Mouse (Mus musculus): ENCODE measurements around the gene Lingo3. TPM values are rescaled to one million over a fixed set of nuclear protein-coding genes. Genes with fewer than 3 reads are reported as not detected.

The Lingo3 gene
- total RNA-seq (2023), result not detected

GRCm38 (mm10) chr10:80843931-80844547, at the start of gene Lingo3:
Gene Lingo3 (minus strand): TSS chr10:80844039.

DNA sequence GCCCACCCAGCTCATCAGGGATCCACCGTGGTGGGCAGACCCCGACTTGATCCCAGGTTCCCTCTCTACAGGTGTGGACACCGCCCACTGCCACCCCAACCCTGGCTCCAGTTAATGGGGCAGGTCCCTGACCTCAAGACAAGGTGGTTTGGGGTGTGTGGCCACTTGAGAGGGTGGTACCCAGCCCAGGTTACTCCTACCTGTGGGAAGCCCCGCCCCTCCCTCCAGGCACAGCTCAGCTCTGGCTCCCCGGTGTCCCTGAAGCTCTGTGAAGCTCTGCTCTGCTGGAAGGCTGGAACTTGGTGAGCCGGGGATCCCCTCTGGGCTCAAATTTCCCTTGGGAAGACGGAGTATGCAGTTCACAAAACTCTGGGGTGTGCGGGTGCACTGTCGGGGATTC, 27.7 kb upstream of the Lingo3 start, which contains the start of gene Tmprss9:
Tmprss9 (plus strand) TSS at position 268 of the 400 bp plus-strand sequence.

GRCm38 (mm10) chr10:80854913-80855748, 11.3 kb upstream of the Lingo3 start, which contains the start of the genes Lsm7 and Sppl2b:
Gene Lsm7 (minus strand): TSS chr10:80855209.
Gene Sppl2b (plus strand): TSS chr10:80855275.

DNA sequence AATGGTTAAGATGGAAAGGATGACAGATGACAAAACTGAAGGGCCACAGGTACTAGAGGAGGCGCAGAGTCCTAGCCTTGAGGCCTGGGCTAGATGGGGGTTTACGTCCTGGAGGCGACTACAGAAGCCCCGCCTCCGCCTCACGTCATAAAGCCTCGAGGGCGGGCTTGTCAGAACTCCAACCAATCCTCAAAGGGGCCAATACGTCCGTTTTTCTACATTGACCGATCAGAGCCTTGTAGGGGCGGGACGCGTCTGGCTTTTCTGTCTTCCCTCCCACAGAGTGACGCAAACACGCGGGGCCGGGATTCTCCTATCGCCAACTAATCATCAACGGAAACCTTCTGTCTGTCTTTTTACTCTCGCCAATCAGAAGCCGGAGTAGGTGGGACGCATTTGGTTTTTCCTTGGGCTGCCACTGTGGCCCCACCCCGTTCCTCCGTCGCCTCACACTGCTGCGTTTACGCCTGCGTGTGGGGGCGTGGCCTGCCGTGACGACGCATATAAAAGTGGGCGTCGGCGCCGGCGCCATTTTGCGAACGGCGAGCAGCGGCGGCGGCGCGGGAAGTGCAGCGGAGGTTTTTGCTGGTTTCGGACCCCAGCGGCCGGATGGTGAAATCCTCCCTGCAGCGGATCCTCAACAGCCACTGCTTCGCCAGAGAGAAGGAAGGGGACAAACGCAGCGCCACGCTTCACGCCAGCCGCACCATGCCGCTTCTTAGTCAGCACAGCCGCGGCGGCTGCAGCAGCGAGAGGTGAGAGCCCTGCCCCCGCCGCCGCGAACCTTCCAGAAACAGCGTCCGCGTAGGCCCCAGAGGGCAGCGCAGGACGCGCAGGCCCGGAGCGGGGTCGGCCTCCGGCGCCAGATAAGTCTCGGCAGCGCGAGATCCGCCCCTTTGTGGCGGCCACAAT, 17.4 kb downstream of the Lingo3 start, which contains the start of gene Oaz1:
Oaz1 (plus strand) TSS at position 506 of the 912 bp plus-strand sequence.

GRCm38 (mm10) chr10:80813366-80813765, 30.5 kb downstream of the Lingo3 start, which contains the start of gene Jsrp1:
Gene Jsrp1 (minus strand): TSS chr10:80813498.

GRCm38 (mm10) chr10:80804916-80805315, 38.9 kb downstream of the Lingo3 start, which contains the start of gene Amh:
Gene Amh (plus strand): TSS chr10:80805243.

DNA sequence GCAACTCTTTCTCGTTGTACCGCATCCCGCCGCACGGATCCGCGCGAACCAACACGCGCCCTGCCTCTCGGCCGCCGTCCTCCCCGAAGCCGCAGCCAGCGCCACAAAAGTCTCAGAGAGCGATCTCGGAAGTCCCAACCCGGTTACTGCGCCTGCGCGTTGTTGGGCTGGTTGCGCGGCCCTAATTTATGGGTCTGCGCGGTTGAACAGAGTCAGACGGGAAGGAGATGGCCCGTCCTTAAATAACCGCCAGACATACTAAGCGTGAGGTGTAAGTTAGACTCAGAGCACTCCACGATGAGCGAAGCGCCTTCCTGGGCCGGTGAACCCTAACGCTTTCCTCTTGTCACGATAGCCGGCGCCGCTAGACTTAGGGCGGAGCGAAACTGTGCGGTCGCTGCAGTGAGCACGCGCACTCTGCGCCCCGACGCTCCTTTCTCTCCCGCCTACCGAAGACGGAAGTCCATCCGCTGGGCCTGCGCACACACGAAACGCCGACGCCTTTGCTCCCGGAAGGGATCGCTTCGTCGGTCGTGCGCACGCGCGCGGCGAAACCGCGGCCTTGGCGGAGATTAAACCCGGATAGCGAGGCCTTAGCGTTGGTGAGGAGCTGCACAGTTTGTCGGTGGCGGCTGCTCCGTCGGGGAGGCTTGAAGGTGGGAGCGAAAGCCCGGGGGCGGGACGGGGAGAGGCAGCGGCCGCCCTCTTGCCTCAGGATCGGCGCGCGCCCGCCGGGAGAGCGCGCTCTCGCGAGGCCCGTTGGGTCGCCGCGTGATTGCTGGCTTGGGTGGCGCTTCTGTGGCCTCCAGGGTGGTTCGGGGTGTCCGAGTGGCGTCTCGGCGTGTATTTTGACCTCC, 45.5 kb downstream of the Lingo3 start, which contains the start of the genes Sf3a2 and Plekhj1:
Sf3a2 (plus strand) TSS at position 49 of the 857 bp plus-strand sequence.
Plekhj1 (minus strand) TSS at position 477 of the 857 bp plus-strand sequence.

Other genes starting within 250 kb of the Lingo3 start
- 10 to 100 TPM; 27.5 to 33.1 TPM for gene Scamp4, start 241.2 kb downstream of the Lingo3 start, total RNA-seq (2023)
- gene Adat3, start 241.2 kb downstream of the Lingo3 start, total RNA-seq (2023), result 1 to 10 TPM; 6.9 to 8.3 TPM
- 1 to 10 TPM; 1.5 to 2.0 TPM for gene Gm49322, start 238.0 kb downstream of the Lingo3 start, total RNA-seq (2023)
- 100 to 1,000 TPM; 111 TPM for gene Csnk1g2, start 221.2 kb downstream of the Lingo3 start, total RNA-seq (2023)
- 10 to 100 TPM; 27.1 to 29.9 TPM for gene Btbd2, start 187.0 kb downstream of the Lingo3 start, total RNA-seq (2023)
- gene Mknk2, start 165.9 kb downstream of the Lingo3 start, total RNA-seq (2023), result 100 to 1,000 TPM; 277 to 297 TPM
- gene Mob3a, start 142.1 kb downstream of the Lingo3 start, total RNA-seq (2023), result 100 to 1,000 TPM; 115 to 125 TPM
- 10 to 100 TPM; 11.6 to 13.5 TPM for gene Izumo4, start 141.9 kb downstream of the Lingo3 start, total RNA-seq (2023)
- gene Ap3d1, start 101.8 kb downstream of the Lingo3 start, total RNA-seq (2023), result 100 to 1,000 TPM; 153 to 155 TPM
- gene Dot1l, start 88.8 kb downstream of the Lingo3 start, total RNA-seq (2023), result 10 to 100 TPM; 37.6 to 42.3 TPM
- 10 to 100 TPM; 54.7 to 55.9 TPM for gene Sf3a2, start 45.8 kb downstream of the Lingo3 start, total RNA-seq (2023)
- 100 to 1,000 TPM; 100 to 104 TPM for gene Plekhj1, start 45.4 kb downstream of the Lingo3 start, total RNA-seq (2023)
- gene Amh, start 38.8 kb downstream of the Lingo3 start, total RNA-seq (2023), result under 1 TPM; 0.30 to 0.58 TPM
- gene Jsrp1, start 30.5 kb downstream of the Lingo3 start, total RNA-seq (2023), result not detected
- gene Oaz1, start 17.4 kb downstream of the Lingo3 start, total RNA-seq (2023), result 100 to 1,000 TPM; 490 to 501 TPM
- 10 to 100 TPM; 15.9 to 29.9 TPM for gene Lsm7, start 11.2 kb upstream of the Lingo3 start, total RNA-seq (2023)
- 10 to 100 TPM; 27.1 to 36.9 TPM for gene Sppl2b, start 11.2 kb upstream of the Lingo3 start, total RNA-seq (2023)
- gene Tmprss9, start 27.8 kb upstream of the Lingo3 start, total RNA-seq (2023), result not detected
- gene Timm13, start 56.9 kb upstream of the Lingo3 start, total RNA-seq (2023), result 10 to 100 TPM; 49.5 to 51.3 TPM
- gene Lmnb2, start 74.2 kb upstream of the Lingo3 start, total RNA-seq (2023), result 1 to 10 TPM; 4.1 to 4.5 TPM
- gene Gadd45b, start 86.0 kb upstream of the Lingo3 start, total RNA-seq (2023), result 10 to 100 TPM; 39.5 to 46.2 TPM
- under 1 TPM; 0.37 to 0.64 TPM for gene Gng7, start 170.9 kb upstream of the Lingo3 start, total RNA-seq (2023)
- gene Diras1, start 181.6 kb upstream of the Lingo3 start, total RNA-seq (2023), result not detected
- 10 to 100 TPM; 11.8 to 12.8 TPM for gene Slc39a3, start 193.4 kb upstream of the Lingo3 start, total RNA-seq (2023)
- 10 to 100 TPM; 54.7 to 57.0 TPM for gene Sgta, start 216.1 kb upstream of the Lingo3 start, total RNA-seq (2023)
- gene Thop1, start 226.0 kb upstream of the Lingo3 start, total RNA-seq (2023), result 1 to 10 TPM; 4.8 to 9.0 TPM